Mouse (Mus musculus): ENCODE measurements around the gene Gm49416. TPM values are rescaled to one million over a fixed set of nuclear protein-coding genes. Genes with fewer than 3 reads are reported as not detected.

Gene Gm49416
- polyA plus RNA-seq, 1 experiment, result 12.7 TPM

DNA sequence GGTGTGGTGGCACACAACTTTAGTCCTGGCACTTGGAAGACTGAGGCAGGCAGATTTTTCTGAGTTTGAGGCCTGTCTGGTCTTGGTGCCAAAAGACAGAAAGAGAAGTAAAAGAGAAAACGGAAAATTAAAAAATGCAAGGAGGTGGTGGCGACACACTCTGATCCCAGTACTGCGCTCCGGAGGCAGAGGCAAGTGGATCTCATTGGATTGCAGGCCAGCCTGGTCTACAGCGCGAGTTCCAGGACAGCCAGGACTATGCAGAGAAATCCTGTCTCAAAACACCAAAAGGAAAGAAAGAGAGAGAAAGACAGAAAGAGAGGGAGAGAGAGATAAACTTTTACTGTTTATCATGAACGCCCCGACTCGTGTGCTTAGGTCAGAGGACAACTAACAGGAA lies 17.9 kb upstream of the Gm49416 start:
- no peak for TF ChIP-seq GATA1 (IDR thresholded peaks at IDR 0.05; ENCODE audit: low read length)

DNA sequence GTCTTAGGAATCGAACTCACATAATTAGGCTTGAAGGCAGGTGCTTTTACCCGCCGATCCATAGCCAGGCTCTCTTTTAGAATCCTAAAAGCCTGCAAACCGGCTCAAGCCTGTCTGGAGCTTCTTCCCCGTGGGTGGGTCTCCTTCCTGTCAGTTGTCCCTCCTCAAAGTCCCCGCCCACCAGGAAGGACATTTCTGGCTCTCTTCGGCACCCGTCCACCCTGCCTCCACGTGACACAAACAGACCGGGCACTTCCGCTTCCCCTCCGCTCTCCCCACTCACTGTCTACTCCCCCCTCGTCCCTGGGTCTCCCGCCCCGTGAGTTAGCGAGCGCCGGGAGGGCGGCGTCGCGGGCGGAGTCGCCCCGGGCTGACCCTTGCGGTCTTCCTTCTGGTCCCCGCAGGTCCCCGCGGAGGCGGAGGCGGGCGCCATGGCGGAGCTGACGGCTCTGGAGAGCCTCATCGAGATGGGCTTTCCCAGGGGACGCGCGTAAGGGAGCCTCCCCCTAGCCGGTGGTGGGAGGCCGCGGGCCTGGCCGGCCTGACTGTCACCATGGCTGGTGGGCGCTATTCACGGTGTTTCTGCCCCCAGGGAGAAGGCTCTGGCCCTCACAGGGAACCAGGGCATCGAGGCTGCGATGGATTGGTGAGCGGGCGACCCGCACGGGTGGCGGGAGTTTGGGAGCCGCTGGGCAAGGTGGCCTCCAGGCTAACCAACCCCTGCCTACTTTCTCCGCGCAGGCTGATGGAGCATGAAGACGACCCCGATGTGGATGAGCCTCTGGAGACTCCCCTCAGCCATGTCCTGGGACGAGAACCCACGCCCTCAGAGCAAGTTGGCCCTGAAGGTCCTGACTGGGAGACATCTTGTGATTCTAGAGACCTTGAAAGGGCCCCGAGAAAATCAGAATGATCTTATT lies 17.2 kb upstream of the Gm49416 start, which contains the start of gene Ubxn1:
TSS of gene Ubxn1 (plus strand) at position 230 of the 920 bp plus-strand sequence.
- TF ChIP-seq GATA1 (IDR thresholded peaks at IDR 0.05; ENCODE audit: low read length), result no peak

DNA sequence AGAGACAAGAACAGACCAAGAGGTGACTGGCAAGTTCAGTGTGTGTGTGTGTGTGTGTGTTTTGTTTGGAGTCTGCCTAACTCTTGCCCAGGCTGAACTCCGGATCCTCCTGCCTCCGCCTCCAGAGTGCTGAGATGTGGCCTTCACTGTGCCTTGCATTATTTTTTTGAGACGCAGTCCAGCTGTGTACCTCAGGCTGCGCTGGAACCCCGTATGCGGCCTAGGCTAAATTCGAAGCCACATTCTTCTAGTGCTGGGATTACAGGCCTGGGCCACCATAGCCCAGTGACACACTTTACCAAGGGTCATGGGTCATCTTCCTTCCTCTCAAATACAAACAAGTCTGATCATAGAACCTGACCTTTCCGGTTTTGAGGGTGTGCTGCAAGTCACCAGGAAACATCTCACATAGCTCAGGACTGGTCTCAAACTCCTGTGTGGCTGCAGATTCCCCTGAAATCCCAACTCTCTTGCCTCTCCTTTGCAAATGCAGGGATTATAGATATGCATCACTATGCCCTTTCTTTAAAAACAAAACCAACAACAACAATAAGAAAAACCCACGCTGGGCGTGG lies 16.4 kb upstream of the Gm49416 start:
- no peak for TF ChIP-seq GATA1 (IDR thresholded peaks at IDR 0.05; ENCODE audit: low read length)

DNA sequence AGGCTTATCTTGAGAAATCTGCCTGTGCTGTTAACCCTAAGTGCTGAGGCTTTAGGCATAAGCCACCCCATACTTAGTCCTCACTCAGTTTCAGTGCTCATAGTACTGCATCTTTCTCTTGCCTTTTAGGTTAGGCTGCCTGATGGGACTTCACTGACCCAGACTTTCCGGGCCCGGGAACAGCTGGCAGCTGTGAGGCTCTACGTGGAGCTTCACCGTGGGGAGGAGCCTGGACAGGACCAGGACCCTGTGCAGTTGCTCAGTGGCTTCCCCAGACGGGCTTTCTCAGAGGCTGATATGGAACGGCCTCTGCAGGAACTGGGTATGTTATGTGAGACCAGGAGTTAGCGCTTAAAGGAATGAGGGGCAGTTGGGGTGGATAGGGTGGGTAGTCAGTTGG lies 13.7 kb upstream of the Gm49416 start:
- no peak for TF ChIP-seq GATA1 (IDR thresholded peaks at IDR 0.05; ENCODE audit: low read length)

DNA sequence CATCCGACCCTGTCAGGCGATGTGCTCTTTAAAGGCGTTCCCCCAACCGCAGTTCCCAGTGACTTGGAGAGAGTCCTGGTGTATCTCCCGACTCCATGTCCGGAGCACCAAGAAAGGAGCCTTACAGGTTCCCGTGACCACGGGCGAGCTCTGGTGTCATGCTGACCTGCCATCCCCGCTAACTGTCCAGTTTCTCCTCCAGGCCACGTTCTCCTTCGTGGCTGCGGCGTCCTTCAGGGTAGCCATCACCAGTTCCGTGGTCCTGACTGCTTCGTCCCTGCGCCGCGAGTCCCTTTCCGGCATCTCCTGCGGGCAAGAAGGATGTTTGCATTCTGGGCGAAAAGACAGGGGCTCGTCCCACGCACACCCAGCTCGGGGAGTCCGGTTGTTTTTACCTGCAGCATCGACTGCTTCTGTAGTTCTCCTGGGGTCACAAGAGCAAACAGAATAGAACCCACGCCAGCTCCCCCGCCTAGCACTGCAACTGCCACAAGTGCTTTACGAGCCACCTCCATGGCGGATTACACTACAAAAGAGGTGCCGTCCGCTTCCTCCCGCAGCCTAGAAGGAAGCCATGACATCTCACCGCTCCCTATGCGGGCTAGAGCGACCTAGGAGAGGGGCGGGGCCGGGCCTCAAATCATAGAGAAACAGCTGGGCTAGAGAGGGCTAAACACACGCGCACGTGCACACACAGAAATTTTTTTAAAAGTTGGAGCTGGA lies 8.3 kb upstream of the Gm49416 start, which contains the start of gene Uqcc3:
TSS of gene Uqcc3 (minus strand) at position 613 of the 723 bp plus-strand sequence.
- no peak for TF ChIP-seq GATA1 (IDR thresholded peaks at IDR 0.05; ENCODE audit: low read length)

DNA sequence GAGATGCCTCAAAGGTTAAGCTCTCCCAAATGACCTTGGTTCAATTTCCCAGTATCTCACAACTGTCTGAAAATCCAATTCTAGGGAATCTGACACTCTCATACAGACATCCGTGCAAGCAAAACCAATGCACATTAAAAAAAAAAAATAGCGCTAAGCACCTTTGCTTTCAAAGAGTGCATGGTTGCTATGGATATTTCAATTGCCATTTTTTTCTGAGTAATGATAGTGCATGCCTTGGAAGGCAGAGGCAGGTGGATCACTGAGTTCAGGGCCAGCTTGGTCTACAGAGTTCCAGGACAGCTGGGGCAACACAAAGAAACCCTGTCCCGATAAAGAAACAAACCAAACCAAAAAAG lies 7.7 kb upstream of the Gm49416 start:
- no peak for TF ChIP-seq GATA1 (IDR thresholded peaks at IDR 0.05; ENCODE audit: low read length)

DNA sequence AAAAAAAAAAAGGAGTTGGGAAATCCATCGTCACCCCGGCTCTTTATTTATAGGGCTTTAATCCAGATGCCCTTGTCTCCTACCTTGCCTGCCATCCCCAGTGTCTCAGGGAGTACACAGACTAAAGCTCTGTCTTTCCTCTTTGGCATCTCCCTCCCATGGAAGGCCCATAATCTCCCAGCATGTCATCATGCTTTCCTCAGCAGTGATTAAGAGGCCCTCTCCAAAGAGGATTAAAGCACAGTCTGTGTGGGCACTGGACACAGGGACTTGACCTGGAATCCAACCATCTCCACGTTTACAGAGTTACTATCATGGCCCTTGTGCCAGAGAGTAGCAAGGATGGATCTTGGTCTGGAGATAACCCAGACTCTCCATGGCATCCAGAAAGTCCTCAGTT lies 5.1 kb upstream of the Gm49416 start, which contains the start of the genes Lbhd1 and Gm49403:
TSS of gene Lbhd1 (plus strand) at position 117 of the 400 bp plus-strand sequence.
TSS of gene Gm49403 (plus strand) at position 315 of the 400 bp plus-strand sequence.
- TF ChIP-seq GATA1 (IDR thresholded peaks at IDR 0.05; ENCODE audit: low read length), result no peak

DNA sequence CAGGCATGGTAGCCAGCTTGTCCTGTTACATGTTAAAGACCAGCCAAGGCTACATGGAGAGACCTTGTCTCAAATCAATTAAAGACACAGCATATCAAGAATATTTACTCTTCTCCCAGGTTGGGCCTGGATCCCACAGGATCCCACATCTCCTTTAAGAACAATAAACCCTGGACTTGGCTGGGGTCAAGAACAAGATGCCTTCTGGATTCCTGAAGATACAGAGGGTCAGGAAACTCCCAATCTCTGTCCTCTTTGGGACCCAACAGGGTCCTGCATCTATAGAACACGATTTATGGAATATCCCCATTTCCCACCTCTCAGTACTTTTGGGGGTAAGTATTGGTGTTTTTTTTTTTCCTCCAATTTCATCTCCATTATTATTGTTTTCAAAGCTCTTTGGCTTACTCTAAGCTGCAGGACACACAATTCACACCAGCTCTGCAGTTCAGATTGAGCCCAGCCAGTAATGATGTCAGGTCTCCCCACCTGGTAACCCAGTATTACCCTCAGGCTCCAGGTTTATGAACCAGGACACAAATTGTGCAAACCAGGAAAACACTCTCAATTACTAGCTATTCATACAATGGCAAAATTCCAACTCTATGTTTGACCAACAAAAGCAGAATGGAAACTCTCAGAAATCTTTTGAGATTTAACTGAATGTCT lies 1.7 kb upstream of the Gm49416 start:
- no peak for TF ChIP-seq GATA1 (IDR thresholded peaks at IDR 0.05; ENCODE audit: low read length)

DNA sequence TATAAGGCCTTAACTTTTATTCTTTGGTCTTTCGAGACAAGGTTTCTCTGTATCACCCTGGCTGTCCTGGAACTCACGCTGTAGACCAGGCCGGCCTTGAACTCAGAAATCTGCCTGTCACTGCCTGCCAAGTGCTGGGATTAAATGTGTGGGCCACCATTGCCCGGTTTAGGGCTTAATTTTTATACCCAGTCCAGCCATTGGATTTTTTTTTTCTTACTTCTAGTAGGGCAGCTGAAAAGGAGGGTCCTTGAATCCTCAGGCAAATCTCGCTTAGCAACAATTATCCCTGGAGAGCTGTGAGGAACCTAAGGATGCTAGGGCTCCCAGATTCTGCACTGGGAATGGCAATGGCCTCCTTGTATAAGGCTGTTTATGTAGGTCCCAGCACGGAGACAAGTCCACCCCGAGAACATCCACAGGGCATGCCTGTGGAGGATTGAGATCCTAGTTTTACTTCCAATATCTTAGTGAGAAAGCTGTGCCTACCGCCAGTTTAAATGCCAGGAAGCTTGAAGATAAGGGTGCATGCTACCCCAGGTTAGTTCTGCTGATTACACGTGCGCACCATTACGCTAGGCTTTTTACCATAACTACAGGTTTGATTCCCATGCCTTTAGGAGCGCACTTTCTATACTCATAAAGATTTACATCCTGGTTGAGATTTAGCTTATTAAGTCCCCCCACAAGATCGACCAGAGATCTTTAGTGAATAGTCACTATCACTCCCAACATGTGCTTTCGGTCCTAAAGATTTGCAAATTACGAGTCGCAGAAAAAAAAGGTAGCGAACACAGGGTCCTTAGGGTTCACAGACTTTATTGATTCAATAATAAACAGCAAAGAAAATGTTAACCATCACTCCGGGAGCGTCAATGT lies 902 bp upstream of the Gm49416 start:
- TF ChIP-seq GATA1 (IDR thresholded peaks at IDR 0.05; ENCODE audit: low read length), result peak; percentile 21

DNA sequence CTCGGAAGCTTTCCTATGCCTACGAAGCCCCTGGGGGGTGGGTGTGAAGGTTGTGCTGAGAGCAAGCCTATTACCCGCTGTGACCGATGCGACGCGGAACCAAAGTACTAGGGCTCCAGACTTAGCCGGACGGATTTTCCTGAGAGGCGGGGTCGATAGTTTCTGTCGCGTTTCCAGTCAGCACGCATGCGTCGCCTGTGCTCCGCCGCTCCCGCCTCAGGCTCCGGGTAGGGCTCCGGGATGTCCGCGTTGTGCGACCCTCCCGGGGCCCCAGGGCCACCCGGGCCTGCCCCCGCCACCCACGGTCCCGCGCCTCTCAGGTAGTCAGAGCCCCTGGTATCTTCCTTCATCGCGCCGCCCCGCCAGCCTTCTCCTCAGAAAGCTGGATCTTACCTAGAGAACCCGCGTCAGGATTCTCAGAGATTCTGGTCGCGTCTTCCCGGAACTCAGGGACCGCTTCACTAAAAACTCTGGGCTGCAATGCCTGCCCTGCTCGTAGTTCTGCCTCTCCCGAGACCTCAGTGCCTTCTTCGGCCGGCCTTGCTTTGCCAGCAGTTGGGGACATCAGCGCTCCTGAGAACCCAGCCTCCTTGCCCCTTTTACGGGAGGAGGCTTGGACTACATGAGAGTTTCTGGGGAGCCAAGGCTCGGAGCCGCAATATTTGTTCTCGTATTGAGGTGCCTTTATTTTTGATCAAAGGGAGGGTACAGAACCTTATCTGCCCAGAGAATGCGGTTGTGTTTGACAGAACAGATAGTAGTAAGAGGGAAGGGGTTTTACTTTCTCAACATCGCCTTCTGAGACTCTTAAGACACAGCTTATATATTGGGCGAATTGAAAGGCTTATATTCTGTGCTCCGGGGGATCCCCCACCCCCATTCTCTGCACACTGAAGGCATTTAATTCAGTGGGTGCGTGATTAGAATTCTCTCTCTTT lies 4.4 kb downstream of the Gm49416 start, which contains the start of gene Ints5:
TSS of gene Ints5 (plus strand) at position 177 of the 938 bp plus-strand sequence.
- TF ChIP-seq GATA1 (IDR thresholded peaks at IDR 0.05; ENCODE audit: low read length), result no peak

DNA sequence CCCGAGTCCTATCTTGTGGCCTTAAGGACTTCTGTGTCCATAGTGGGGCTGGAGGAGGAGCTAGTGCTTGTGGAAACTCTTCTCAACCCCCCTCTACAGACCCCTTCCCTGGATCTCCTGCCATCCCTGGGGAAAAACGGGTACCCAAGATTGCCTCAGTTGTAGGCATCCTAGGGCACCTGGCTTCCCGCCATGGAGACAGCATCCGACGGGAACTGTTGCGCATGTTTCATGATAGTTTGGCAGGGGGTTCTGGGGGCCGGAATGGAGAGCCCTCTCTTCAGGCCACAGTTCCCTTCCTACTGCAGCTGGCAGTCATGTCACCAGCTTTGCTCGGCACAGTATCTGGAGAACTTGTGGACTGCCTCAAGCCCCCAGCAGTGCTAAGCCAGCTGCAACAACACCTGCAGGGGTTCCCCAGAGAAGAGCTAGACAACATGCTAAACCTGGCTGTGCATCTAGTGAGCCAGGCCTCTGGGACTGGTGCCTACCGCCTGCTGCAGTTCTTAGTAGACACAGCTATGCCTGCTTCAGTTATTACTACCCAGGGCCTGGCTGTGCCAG lies 6.8 kb downstream of the Gm49416 start:
- TF ChIP-seq GATA1 (IDR thresholded peaks at IDR 0.05; ENCODE audit: low read length), result no peak

DNA sequence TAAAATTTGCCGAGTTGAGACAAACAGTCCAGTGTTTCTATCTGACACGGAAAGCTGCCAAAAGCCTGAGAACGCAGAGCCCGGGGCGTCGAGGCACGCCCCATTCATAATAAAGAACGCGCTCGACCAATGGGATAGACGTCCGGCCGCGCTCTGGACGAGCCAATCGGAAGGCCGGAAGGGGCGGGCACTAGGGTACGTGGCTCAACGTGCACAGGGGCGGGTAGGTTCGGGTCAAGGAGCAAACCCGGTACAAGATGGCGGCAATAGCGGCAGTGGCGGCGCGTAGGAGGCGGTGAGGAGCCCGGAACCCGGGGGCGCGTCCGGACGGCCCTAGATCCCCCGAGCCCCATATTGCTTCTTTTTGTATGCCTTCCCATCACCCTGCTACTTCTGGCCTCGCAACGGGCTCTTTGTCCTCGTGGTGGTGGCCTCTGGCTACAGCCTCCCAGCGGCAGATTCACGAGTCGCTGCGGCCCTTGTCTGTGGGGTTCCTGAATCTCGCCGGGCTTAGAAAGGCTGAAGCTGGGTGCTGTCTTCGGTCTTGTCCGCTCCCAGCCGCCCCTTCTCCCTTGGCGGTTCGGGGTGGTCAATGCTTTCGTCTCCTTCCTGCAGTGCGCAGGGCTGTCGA lies 9.3 kb downstream of the Gm49416 start, which contains the start of gene Ganab:
TSS of gene Ganab (plus strand) at position 207 of the 631 bp plus-strand sequence.
- no peak for TF ChIP-seq GATA1 (IDR thresholded peaks at IDR 0.05; ENCODE audit: low read length)

Data from G1E-ER4 (cell line).